Mouse (Mus musculus): ENCODE results near the gene V1ra8.
"Not testable (repeated sequence)": the region's sequence is repeated elsewhere in the genome, so short reads cannot be mapped to it uniquely, and the experiment has no call there.

The V1ra8 gene

DNA sequence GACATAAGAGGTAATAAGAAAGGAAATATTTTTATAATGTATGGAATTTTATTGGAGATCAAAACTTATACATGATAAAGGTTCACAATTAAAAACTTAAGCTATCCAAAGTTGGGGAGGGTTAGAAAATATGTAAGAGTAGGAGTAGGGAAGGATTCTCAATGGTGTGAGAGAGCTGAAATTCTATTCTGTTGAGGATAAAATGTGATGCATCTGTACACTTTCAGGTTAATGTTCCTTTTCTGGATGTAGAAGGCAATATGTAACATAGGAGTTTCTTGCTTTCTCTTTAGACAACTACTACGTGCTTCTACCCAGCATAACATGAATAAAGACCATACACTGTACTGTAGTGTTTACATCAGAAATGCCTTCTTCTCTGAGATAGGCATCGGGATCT, at the start of gene V1ra8:
TSS of gene V1ra8 (plus strand) at position 301 of the 400 bp plus-strand sequence.
- DNase-seq (ENCODE audit: low spot score in 2 of 2), result not testable (repeated sequence)

DNA sequence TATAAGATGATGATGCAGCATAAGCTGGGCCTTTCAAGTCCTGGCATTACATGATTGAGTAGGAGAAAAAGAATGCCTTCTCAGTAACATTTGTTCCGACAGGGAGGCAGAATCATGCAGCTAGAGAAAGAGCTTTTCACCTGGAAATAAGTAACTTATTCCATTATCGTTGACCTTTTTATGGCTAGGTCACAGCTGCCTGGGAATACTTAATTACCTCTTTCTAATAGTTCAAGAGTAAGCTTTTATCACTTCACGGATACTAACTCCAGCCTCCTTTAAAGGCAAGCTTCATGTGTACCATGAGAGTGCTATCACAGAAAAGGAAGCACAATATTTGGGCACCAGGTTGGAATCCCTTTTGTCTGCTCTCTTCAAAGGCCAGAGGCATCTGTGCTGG, 42.5 kb upstream of the V1ra8 start:
- DNase-seq (ENCODE audit: low spot score in 2 of 2), result no peak

DNA sequence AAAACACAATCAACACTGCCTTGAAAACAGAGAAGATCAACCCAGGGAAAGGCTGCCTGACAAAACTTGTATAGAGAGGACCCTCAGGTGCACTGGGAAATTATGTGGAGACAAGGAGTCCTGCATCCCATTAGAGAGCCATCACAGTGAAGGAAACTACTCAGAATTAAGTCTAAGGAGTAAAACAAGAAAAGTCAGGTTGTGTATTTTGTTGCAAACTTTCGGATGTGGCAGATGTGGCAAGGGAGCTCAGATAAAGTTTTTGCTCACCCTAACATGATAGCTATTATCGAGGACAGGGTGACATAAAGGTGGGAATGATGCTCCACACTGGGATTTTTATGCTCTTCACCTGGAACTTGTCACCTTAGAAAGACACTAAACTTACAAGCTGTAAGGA, 28.1 kb upstream of the V1ra8 start, which contains the start of gene Vmn1r52:
TSS of gene Vmn1r52 (plus strand) at position 301 of the 400 bp plus-strand sequence.
- DNase-seq (ENCODE audit: low spot score in 2 of 2), result no peak

DNA sequence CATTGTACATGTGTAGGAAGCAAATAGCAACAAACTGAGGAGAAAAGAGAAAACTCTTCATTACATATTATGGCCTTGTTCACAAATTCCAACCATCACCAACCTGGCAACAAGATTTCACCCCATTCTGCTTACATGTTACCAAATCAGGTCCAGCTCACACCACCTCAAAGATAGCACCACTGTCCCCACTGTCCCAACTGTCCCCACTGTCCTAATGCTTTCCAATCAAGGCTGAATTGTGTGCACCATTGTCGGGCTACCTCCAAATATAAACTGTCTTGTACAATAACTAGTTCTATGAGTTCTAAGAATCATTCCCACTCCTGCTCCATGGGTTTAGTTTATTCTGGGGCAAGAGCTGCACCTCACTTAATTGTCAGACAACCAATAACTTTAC, 21.7 kb downstream of the V1ra8 start, which contains the start of gene Vmn1r53:
TSS of gene Vmn1r53 (minus strand) at position 101 of the 400 bp plus-strand sequence.
- DNase-seq (ENCODE audit: low spot score in 2 of 2), result no peak

DNA sequence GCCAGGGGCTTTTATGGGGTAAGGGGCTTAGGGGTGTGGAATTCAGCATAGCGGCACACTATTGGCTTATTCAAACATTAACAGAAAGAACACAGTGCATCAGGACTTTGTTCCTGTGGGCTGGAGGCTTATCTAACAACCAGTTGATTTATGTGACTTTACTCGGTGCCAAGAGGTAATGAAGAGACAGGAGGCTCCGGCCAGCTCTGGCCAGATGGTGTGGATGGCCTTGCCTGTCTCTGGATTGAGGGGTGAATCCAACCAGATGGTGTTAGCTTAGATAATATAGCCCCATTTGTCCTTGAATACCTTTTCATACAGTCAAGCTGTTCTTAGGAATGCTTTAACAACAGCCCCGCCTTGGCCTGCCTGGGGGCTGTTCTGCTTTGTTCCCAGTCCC, 29.5 kb downstream of the V1ra8 start:
- not testable (repeated sequence) for DNase-seq (ENCODE audit: low spot score in 2 of 2)

DNA sequence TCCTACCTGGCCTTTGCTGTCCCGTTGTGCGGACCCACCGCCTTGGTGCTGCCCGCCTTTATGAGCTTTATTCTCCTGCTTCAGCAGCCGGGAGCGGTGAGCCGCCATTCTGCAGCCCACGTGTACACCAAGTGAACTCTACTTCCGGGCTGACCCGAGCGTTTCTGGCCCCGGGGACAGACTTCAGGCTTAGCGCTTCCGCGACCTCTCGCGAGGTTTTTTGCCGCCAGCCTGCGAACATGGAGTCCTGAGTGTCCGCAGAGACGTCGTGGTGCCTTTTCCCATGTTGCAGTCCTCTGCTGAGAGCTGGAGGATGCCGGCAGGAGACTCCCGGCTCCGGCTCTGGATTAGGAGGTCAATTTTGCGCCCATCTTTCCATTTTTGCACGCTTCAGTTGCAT, 30.1 kb downstream of the V1ra8 start:
- DNase-seq (ENCODE audit: low spot score in 2 of 2), result no peak

DNA sequence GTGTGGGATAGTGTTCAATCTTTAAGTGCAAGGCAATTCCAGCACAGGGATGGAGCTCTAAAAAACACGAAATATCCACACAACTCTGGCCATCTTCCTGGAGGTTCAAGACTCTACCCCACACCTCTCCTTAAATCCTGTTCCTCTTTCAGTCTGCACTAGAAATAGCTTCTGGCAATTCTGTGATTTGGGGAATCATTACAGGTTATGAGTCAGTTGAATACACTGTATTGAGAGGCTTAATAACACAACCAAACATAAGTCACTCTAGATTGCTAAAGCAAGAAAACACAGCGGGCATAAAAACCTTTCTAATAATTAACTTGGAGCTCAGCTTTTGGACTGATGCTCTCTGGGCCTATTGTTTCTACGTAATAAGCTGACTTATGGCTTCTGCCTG, 41.4 kb downstream of the V1ra8 start:
- no peak for DNase-seq (ENCODE audit: low spot score in 2 of 2)

DNA sequence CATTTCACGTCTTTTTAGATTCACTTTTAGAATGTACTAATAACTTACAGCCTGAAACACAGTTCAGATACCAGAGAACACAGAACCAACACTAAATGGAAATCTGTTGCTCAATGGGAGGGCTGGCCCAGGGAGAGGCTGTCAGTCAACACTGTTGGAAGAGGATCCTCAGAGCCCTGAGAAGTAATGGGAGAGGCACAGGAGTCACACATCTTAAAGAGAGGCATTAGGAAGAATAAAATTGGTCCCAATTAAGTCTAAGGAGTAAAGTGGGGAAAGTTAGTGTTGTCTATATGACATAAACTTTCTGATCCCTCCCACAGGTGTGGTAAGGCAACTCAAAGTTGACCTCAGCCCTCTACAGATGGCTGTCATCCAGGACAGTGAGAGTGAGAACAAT, 43.4 kb downstream of the V1ra8 start, which contains the start of gene Vmn1r54:
TSS of gene Vmn1r54 (plus strand) at position 301 of the 400 bp plus-strand sequence.
- no peak for DNase-seq (ENCODE audit: low spot score in 2 of 2)

Measured in natural killer cell, adult 2 months (primary cell).